Mouse (Mus musculus) kidney, adult 2 months (tissue): Measurements from ENCODE around the gene Ip6k3. TPM values are rescaled to one million over a fixed set of nuclear protein-coding genes. Genes with fewer than 3 reads are reported as not detected.
A peak's percentile ranks its signal among the peaks of the same experiment; 100 is the strongest.

Experiments
- DNase-seq: peaks from one replicate; pipeline ENCODE4 v3.0.0; 2021
- H3K27ac ChIP-seq: fragments of 200-500 bp; 2 replicates; pipeline ENCODE4 v1.5.1; 2012; ENCODE audit warnings: low read depth, low read length, control low read depth, inconsistent platforms; ENCODE audit not compliant: insufficient read depth
- H3K27me3 ChIP-seq: fragments of 200-500 bp; replicated peaks from 2 replicates; pipeline ENCODE4 v1.6.1; 2012; ENCODE audit warnings: mild to moderate bottlenecking, moderate library complexity, low read length, inconsistent platforms; ENCODE audit not compliant: control insufficient read depth, insufficient read depth
- H3K36me3 ChIP-seq: fragments of 200-500 bp; 2 replicates; pipeline ENCODE4 v1.6.1; 2012; ENCODE audit warnings: mild to moderate bottlenecking, moderate library complexity, low read length, inconsistent platforms; ENCODE audit not compliant: control insufficient read depth, insufficient read depth
- H3K4me1 ChIP-seq: fragments of 200-500 bp; 2 replicates; pipeline ENCODE4 v1.6.1; 2011; ENCODE audit warnings: low read length; ENCODE audit not compliant: control insufficient read depth, insufficient read depth
- H3K4me3 ChIP-seq: fragments of 200-500 bp; 2 replicates; pipeline ENCODE4 v1.5.1; 2011; ENCODE audit warnings: mild to moderate bottlenecking, low read depth, low read length, control low read depth; ENCODE audit not compliant: insufficient read depth
- CTCF ChIP-seq: fragments of 200-500 bp; conservative IDR thresholded peaks from 2 replicates; pipeline ENCODE4 v1.5.1; 2011; ENCODE audit warnings: low read depth, mild to moderate bottlenecking, control low read depth, low read length, moderate library complexity, mixed read lengths; ENCODE audit not compliant: insufficient read depth, insufficient read length
- POLR2A ChIP-seq: fragments of 200-500 bp; IDR thresholded peaks from one replicate; pipeline ENCODE4 v1.6.1; 2011; ENCODE audit warnings: low read depth, low read length, control low read depth
- WGBS: fragments of 180-500 bp; shearing (Covaris S2); methylation state at CpG from one replicate; pipeline ENCODE4 v1.1.7; 2018; 5-methylcytosine and 5-hydroxymethylcytosine counted together
- polyA plus RNA-seq: library from polyadenylated mRNA; depleted of rRNA; stranded (reverse); fragments of >200 nt; gene quantifications from 2 replicates; pipeline ENCODE4 v1.2.3, GENCODE M21; 2012

The Ip6k3 gene
- polyA plus RNA-seq, 1 experiment, result 1.1 TPM

- Histone ChIP-seq H3K27ac (no peak overlapping the region), H3K4me1 (peaks cover 6% of the 10 kb centered on the region; the same call in 1 of the 2 replicates), H3K36me3 (no peaks in the 10 kb centered on the region), H3K4me3 (no peak overlapping the region), H3K27me3 (no peaks in the 10 kb centered on the region)
- no peak for DNase-seq
- 63% methylated on average over 7 of the region's 7 CpGs for WGBS
- TF ChIP-seq POLR2A, result no peak
- no peak for TF ChIP-seq CTCF
These were observed 28.3 kb downstream of the Ip6k3 start for GRCm38 (mm10) chr17:27139304-27139703.

GRCm38 (mm10) chr17:27138396-27138795 lies 29.2 kb downstream of the Ip6k3 start:
- H3K4me1 ChIP-seq, result peaks cover 6% of the 10 kb centered on the region
- TF ChIP-seq POLR2A, result no peak
- TF ChIP-seq CTCF, result no peak
- no peaks in the 10 kb centered on the region for H3K27me3 ChIP-seq
- no peak overlapping the region for H3K4me3 ChIP-seq
- 80% methylated on average over 9 of the region's 9 CpGs for WGBS
- no peak overlapping the region for H3K27ac ChIP-seq
- DNase-seq, result no peak
- no peaks in the 10 kb centered on the region for H3K36me3 ChIP-seq

GRCm38 (mm10) chr17:27134715-27135114 lies 32.9 kb downstream of the Ip6k3 start:
- no peak overlapping the region for H3K27ac ChIP-seq
- DNase-seq, result no peak
- no peaks in the 10 kb centered on the region for H3K27me3 ChIP-seq
- no peaks in the 10 kb centered on the region for H3K36me3 ChIP-seq
- TF ChIP-seq POLR2A (no peak), CTCF (no peak)
- H3K4me3 ChIP-seq, result no peak overlapping the region
- WGBS, result 31% methylated on average over 3 of the region's 3 CpGs
- peaks cover 4% of the 10 kb centered on the region for H3K4me1 ChIP-seq

GRCm38 (mm10) chr17:27134187-27134586 lies 33.4 kb downstream of the Ip6k3 start:
- TF ChIP-seq CTCF (no peak), POLR2A (no peak)
- Histone ChIP-seq H3K36me3 (no peaks in the 10 kb centered on the region), H3K27ac (no peak overlapping the region), H3K4me1 (peaks cover 4% of the 10 kb centered on the region), H3K4me3 (peak overlapping the region; percentile 3; the same call in 1 of the 2 replicates), H3K27me3 (no peaks in the 10 kb centered on the region)
- WGBS, result 27% methylated on average over 9 of the region's 9 CpGs
- DNase-seq, result no peak

GRCm38 (mm10) chr17:27133551-27134141 lies 33.9 kb downstream of the Ip6k3 start, which contains the start of gene Uqcc2:
Uqcc2 (minus strand) TSS chr17:27133916.
- peaks cover 4% of the 10 kb centered on the region for H3K4me1 ChIP-seq
- peak within 1 kb of the TSS; percentile 73 for H3K4me3 ChIP-seq
- under 1% methylated on average over 46 of the region's 46 CpGs for WGBS
- peak; percentile 98 for DNase-seq
- H3K27me3 ChIP-seq, result no peaks in the 10 kb centered on the region
- peak; percentile 76 for TF ChIP-seq CTCF
- no peak for TF ChIP-seq POLR2A
- peak within 1 kb of the TSS; percentile 46; the same call in 1 of the 2 replicates for H3K27ac ChIP-seq
- H3K36me3 ChIP-seq, result no peaks in the 10 kb centered on the region

GRCm38 (mm10) chr17:27132238-27132637 lies 35.4 kb downstream of the Ip6k3 start:
- Histone ChIP-seq H3K36me3 (no peaks in the 10 kb centered on the region), H3K27ac (no peak overlapping the region), H3K4me1 (peaks cover 4% of the 10 kb centered on the region), H3K27me3 (no peaks in the 10 kb centered on the region), H3K4me3 (no peak overlapping the region)
- TF ChIP-seq POLR2A, result no peak
- no peak for TF ChIP-seq CTCF
- WGBS, result 89% methylated on average over 10 of the region's 10 CpGs
- DNase-seq, result no peak

- Histone ChIP-seq H3K4me3 (no peak overlapping the region), H3K27me3 (no peaks in the 10 kb centered on the region), H3K27ac (no peak overlapping the region), H3K36me3 (no peaks in the 10 kb centered on the region), H3K4me1 (peaks cover 4% of the 10 kb centered on the region)
- DNase-seq, result no peak
- WGBS, result 80% methylated on average over 10 of the region's 10 CpGs
- no peak for TF ChIP-seq POLR2A
- TF ChIP-seq CTCF, result no peak
These were observed 36.3 kb downstream of the Ip6k3 start for GRCm38 (mm10) chr17:27131240-27131665.
